Mouse (Mus musculus): ENCODE measurements around the gene Itgb8. TPM values are rescaled to one million over a fixed set of nuclear protein-coding genes. Genes with fewer than 3 reads are reported as not detected.

Gene Itgb8
- total and polyA plus RNA-seq, 2 experiments from 2014 or later, result 10.7 to 33.4 TPM

DNA sequence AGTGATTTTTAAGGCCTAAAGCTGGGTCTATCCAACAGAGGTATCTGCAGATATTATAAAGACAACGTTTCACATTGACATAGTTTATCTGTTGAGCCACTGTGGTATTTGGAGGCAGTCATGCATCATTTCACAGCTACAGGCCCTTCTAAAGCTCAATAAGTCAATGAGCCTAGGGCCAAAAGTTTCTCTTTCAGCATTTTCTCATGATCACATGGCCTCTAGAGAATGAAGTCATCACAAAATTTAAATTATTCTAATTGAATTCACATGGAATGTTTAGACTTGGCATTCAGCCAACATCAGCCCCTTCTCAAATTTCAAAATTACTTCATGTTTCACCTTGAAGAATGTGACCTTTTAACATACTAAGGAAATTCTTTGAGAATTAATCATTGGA, 10.0 kb upstream of the Itgb8 start:
- Histone ChIP-seq H3K4me2 (ENCODE audit: low read depth, low read length) (no peak overlapping the region), H3K27me3 (ENCODE audit: insufficient read depth, low read length) (no peaks in the 10 kb centered on the region), H3K9ac (replicated peaks; ENCODE audit: low read length) (no peak overlapping the region), H3K4me1 (ENCODE audit: insufficient read depth, low read length) (no peaks in the 10 kb centered on the region), H3K27ac (no peak overlapping the region), H3K36me3 (ENCODE audit: insufficient read depth, low read length) (no peaks in the 10 kb centered on the region), H3K9me3 (ENCODE audit: low read length) (no peaks in the 10 kb centered on the region), H3K4me3 (ENCODE audit: low read length) (no peak overlapping the region)
- DNase-seq (ENCODE audit: low spot score), result peak; percentile 20
- 18% methylated on average over 1 of the region's 1 CpGs for WGBS
- no peak for TF ChIP-seq CTCF (IDR thresholded peaks at IDR 0.05; ENCODE audit: low read depth)
- ATAC-seq, result no peak

DNA sequence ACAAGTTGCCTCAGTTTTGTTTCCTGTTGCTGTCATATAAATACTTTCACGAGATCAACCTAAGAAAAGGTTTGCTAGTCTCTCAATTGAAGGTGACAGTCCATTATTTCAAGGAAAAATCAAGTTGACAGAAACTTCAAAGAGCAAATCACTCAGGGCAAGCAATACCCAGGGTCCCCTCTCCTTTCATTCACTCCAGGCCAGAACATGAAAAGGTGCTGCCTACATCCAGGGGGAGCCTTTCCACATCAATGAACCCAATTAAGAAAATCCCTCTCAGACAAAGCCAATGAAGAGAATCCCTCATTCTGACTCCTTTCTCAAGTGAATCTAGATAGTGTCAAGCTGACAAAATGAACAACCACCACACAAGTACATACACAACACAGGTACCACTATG, 2.5 kb upstream of the Itgb8 start:
- no peaks in the 10 kb centered on the region for H3K9me3 ChIP-seq (ENCODE audit: low read length)
- no peak overlapping the region for H3K9ac ChIP-seq (replicated peaks; ENCODE audit: low read length)
- DNase-seq (ENCODE audit: low spot score), result no peak
- 31% methylated on average over 1 of the region's 1 CpGs for WGBS
- 0 out of 2 replicates have a peak, but pooled peaks cover 5% of the 10 kb centered on the region for H3K4me1 ChIP-seq (ENCODE audit: insufficient read depth, low read length)
- H3K4me3 ChIP-seq (ENCODE audit: low read length), result no peak overlapping the region
- H3K27me3 ChIP-seq (ENCODE audit: insufficient read depth, low read length), result no peaks in the 10 kb centered on the region
- no peak overlapping the region for H3K27ac ChIP-seq
- no peak for TF ChIP-seq CTCF (IDR thresholded peaks at IDR 0.05; ENCODE audit: low read depth)
- no peak for ATAC-seq
- H3K36me3 ChIP-seq (ENCODE audit: insufficient read depth, low read length), result no peaks in the 10 kb centered on the region
- no peak overlapping the region for H3K4me2 ChIP-seq (ENCODE audit: low read depth, low read length)

DNA sequence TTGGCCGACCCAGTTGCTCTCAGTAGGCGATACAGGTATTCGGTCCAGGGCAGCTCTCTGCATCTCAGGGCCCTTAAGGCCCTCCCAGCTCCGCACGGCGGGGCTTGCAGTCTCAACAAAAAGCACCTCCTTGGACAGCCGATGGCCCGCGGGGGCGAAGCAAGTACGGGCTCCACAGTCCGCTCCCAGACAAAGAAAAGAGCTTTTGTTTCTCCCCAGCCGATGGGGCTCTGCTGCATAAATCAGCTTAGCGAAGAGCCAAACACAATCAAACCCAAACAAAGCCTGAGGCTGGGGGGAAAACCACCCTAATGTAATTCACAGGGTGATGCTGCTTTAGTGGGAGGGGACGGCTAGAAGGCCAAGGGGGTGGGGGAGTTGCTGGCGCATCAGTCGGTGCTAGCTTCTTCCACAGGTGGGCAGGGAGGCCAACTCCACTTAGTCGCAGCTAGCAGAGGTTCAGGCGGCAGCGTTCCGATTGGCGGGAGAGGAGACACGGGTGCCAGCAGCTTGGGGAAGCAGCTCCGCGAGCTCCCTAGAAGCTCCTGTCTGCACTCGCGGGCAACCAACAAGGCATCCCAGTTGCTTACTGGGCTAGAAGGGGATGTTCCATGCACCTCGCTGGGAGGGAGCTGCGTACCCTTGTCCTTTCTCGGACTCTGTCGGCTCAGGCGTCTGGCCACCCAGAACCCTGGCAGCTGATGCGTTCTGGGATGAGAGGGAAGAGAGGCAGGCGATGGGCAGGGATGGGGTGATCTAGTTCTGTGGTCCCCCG, 494 bp downstream of the Itgb8 start:
- 1% methylated on average over 35 of the region's 35 CpGs for WGBS
- Histone ChIP-seq H3K4me2 (ENCODE audit: low read depth, low read length) (peak overlapping the region; percentile 88), H3K4me1 (ENCODE audit: insufficient read depth, low read length) (peaks cover 10% of the 10 kb centered on the region; the same call in 1 of the 2 replicates), H3K4me3 (ENCODE audit: low read length) (peak overlapping the region; percentile 59), H3K36me3 (ENCODE audit: insufficient read depth, low read length) (no peaks in the 10 kb centered on the region), H3K9ac (replicated peaks; ENCODE audit: low read length) (peak overlapping the region; percentile 61), H3K9me3 (ENCODE audit: low read length) (no peaks in the 10 kb centered on the region), H3K27me3 (ENCODE audit: insufficient read depth, low read length) (no peaks in the 10 kb centered on the region), H3K27ac (peak overlapping the region; percentile 94)
- no peak for TF ChIP-seq CTCF (IDR thresholded peaks at IDR 0.05; ENCODE audit: low read depth)
- ATAC-seq (peak; percentile 50), DNase-seq (ENCODE audit: low spot score) (peak; percentile 80)

DNA sequence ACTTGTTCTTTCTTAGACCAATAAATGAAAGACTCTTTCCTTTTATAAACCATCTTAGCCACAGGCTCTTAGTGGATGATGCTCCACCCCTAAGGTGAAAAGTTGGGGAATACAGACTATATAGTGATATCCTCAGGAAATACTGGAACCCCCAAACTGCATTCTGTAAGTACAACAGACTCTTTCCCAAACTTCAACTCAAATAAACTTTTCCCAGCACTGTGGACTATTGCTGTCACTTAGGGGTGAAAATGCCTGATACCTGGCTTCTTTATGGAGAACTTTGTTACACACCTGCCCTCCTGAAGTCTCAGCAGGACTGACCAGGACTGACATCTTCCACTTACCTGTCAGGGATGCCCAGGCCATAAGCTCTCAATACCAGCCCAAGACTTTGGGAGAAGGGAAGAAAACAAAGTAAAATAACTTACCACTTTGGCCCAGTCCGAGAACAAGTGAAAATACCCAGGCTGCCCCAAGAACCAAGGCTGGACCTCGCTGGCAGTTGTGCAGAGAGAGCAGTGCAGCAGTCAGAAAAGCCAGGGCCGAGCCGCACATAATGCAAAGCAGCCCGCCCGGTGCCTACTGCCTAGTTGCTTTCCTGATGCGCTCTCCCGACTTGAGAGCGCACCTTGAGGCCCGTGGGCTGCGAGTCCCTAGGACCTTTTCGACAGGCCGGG, 1.2 kb downstream of the Itgb8 start:
- DNase-seq (ENCODE audit: low spot score), result no peak
- H3K27me3 ChIP-seq (ENCODE audit: insufficient read depth, low read length), result no peaks in the 10 kb centered on the region
- no peaks in the 10 kb centered on the region for H3K36me3 ChIP-seq (ENCODE audit: insufficient read depth, low read length)
- no peaks in the 10 kb centered on the region for H3K9me3 ChIP-seq (ENCODE audit: low read length)
- H3K27ac ChIP-seq, result peak overlapping the region; percentile 94
- TF ChIP-seq CTCF (IDR thresholded peaks at IDR 0.05; ENCODE audit: low read depth), result no peak
- H3K4me1 ChIP-seq (ENCODE audit: insufficient read depth, low read length), result peaks cover 10% of the 10 kb centered on the region; the same call in 1 of the 2 replicates
- H3K4me2 ChIP-seq (ENCODE audit: low read depth, low read length), result peak overlapping the region; percentile 88
- 1% methylated on average over 13 of the region's 13 CpGs for WGBS
- peak overlapping the region; percentile 61 for H3K9ac ChIP-seq (replicated peaks; ENCODE audit: low read length)
- peak; percentile 11; the same call in 1 of the 2 replicates for ATAC-seq
- H3K4me3 ChIP-seq (ENCODE audit: low read length), result peak overlapping the region; percentile 59

DNA sequence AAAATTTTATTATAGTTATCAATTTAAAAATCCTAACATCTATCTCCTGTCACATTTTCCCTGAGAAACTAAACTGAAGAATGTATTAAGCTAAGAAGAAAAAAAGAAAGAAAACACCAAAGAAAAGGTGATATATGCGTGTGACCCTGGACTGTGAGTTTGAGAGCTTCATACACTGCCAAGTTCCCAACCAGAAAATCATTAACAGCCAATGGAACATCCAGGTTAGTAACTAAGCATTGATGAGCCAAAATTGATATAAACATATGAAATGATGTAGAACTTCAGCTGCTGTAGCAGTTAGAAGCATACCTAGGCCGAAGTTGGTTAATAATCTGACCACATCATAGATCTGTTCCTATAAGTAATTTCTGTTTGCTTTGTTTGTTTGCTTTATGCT, 6.8 kb downstream of the Itgb8 start:
- H3K9me3 ChIP-seq (ENCODE audit: low read length), result no peaks in the 10 kb centered on the region
- H3K27ac ChIP-seq, result no peak overlapping the region
- H3K4me3 ChIP-seq (ENCODE audit: low read length), result no peak overlapping the region
- DNase-seq (ENCODE audit: low spot score), result no peak
- H3K36me3 ChIP-seq (ENCODE audit: insufficient read depth, low read length), result no peaks in the 10 kb centered on the region
- ATAC-seq, result no peak
- TF ChIP-seq CTCF (IDR thresholded peaks at IDR 0.05; ENCODE audit: low read depth), result no peak
- H3K4me1 ChIP-seq (ENCODE audit: insufficient read depth, low read length), result peaks cover 5% of the 10 kb centered on the region; the same call in 1 of the 2 replicates
- WGBS, result 89% methylated on average over 2 of the region's 2 CpGs
- H3K27me3 ChIP-seq (ENCODE audit: insufficient read depth, low read length), result no peaks in the 10 kb centered on the region
- no peak overlapping the region for H3K9ac ChIP-seq (replicated peaks; ENCODE audit: low read length)
- no peak overlapping the region for H3K4me2 ChIP-seq (ENCODE audit: low read depth, low read length)

DNA sequence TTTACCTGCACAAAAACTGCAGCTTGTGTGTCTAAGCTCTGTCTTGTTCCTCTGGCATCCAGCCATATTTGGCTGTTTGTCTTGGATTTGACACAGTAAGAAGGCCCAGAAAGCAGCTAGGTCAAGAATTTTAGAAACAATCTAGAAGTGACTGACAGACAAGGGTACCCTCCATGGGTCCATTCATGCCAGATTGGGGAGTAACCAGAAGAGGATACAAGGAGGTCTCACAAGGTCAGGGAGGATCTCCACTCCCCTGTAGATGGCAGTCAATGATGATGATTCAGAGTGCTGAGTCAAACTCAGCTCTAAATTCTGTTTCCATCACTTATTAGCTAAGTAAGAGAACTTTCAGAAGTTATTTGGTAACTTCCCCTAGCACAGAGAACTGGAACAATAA, 8.2 kb downstream of the Itgb8 start:
- no peak for ATAC-seq
- no peak overlapping the region for H3K27ac ChIP-seq
- DNase-seq (ENCODE audit: low spot score), result peak; percentile 19

More for the DNA sequence above, 8.2 kb downstream of the Itgb8 start:
- TF ChIP-seq CTCF (IDR thresholded peaks at IDR 0.05; ENCODE audit: low read depth), result no peak
- H3K36me3 ChIP-seq (ENCODE audit: insufficient read depth, low read length), result no peaks in the 10 kb centered on the region
- H3K4me2 ChIP-seq (ENCODE audit: low read depth, low read length), result no peak overlapping the region
- peaks cover 5% of the 10 kb centered on the region; the same call in 1 of the 2 replicates for H3K4me1 ChIP-seq (ENCODE audit: insufficient read depth, low read length)
- H3K9ac ChIP-seq (replicated peaks; ENCODE audit: low read length), result no peak overlapping the region
- no peak overlapping the region for H3K4me3 ChIP-seq (ENCODE audit: low read length)
- H3K27me3 ChIP-seq (ENCODE audit: insufficient read depth, low read length), result no peaks in the 10 kb centered on the region
- no peaks in the 10 kb centered on the region for H3K9me3 ChIP-seq (ENCODE audit: low read length)

Data from hindbrain, postnatal 0 days (tissue).